Mouse (Mus musculus) liver, embryonic 11.5 days (tissue): ENCODE results near the gene Efcab9. TPM values are rescaled to one million over a fixed set of nuclear protein-coding genes. Genes with fewer than 3 reads are reported as not detected.
A peak's percentile ranks its signal among the peaks of the same experiment; 100 is the strongest.

Experiments
- ATAC-seq: fragments of 200-750 bp; cut with Nextera tagmentation; replicated peaks from 2 replicates; pipeline ENCODE4 v1.8.0; 2017; ENCODE audit warnings: moderate number of reproducible peaks, mild to moderate bottlenecking, moderate TSS enrichment, moderate library complexity; ENCODE audit not compliant: low FRiP score
- DNase-seq: peaks from one replicate; pipeline ENCODE4 v3.0.0-alpha.2; 2017; ENCODE audit warnings: low spot score
- H3K27ac ChIP-seq: fragments of 300-500 bp; sonication (generic); 2 replicates; pipeline ENCODE4 v1.5.1; 2014; ENCODE audit warnings: mild to moderate bottlenecking, low read depth, low read length, control low read depth
- H3K27me3 ChIP-seq: fragments of 300-500 bp; sonication (generic); replicated peaks from 2 replicates; pipeline ENCODE4 v1.6.1; 2014; ENCODE audit warnings: low read length, mixed read lengths; ENCODE audit not compliant: control insufficient read depth, insufficient read depth
- H3K36me3 ChIP-seq: fragments of 300-500 bp; sonication (generic); 2 replicates; pipeline ENCODE4 v1.6.1; 2014; ENCODE audit warnings: mild to moderate bottlenecking, low read length, moderate library complexity, mixed read lengths; ENCODE audit not compliant: control insufficient read depth, insufficient read depth
- H3K4me1 ChIP-seq: fragments of 300-500 bp; sonication (generic); replicated peaks from 2 replicates; pipeline ENCODE4 v1.6.1; 2014; ENCODE audit warnings: low read length, mixed read lengths; ENCODE audit not compliant: control insufficient read depth, insufficient read depth
- H3K4me2 ChIP-seq: fragments of 300-500 bp; sonication (generic); 2 replicates; pipeline ENCODE4 v1.6.1; 2014; ENCODE audit warnings: mild to moderate bottlenecking, control low read depth, moderate library complexity
- H3K4me3 ChIP-seq: fragments of 300-500 bp; sonication (generic); 2 replicates; pipeline ENCODE4 v1.5.1; 2014; ENCODE audit warnings: low read depth, low read length, control low read depth
- H3K9ac ChIP-seq: fragments of 300-500 bp; sonication (generic); 2 replicates; pipeline ENCODE4 v1.6.1; 2014; ENCODE audit warnings: low read depth, low read length, control low read depth
- H3K9me3 ChIP-seq: fragments of 300-500 bp; sonication (generic); 2 replicates; pipeline ENCODE4 v1.6.1; 2016; ENCODE audit warnings: low read length, inconsistent platforms, mixed read lengths; ENCODE audit not compliant: control insufficient read depth
- whole genome bisulfite sequencing: fragments of 180-500 bp; shearing (Covaris S2); extraction: QIAGEN DNeasy Blood & Tissue Kit; methylation state at CpG from one replicate; pipeline ENCODE4 v1.1.7; 2014; 5-methylcytosine and 5-hydroxymethylcytosine counted together
- polyA plus RNA-seq: library from polyadenylated mRNA; unstranded; fragments of >200 nt; fragmentation: Nextera tagmentation; extraction: Ambion mirVana; gene quantifications from 2 replicates; pipeline ENCODE4 v1.2.1, GENCODE M21; 2014

Gene Efcab9
- polyA plus RNA-seq, 1 experiment from 2014 or later = 0.49 TPM

DNA sequence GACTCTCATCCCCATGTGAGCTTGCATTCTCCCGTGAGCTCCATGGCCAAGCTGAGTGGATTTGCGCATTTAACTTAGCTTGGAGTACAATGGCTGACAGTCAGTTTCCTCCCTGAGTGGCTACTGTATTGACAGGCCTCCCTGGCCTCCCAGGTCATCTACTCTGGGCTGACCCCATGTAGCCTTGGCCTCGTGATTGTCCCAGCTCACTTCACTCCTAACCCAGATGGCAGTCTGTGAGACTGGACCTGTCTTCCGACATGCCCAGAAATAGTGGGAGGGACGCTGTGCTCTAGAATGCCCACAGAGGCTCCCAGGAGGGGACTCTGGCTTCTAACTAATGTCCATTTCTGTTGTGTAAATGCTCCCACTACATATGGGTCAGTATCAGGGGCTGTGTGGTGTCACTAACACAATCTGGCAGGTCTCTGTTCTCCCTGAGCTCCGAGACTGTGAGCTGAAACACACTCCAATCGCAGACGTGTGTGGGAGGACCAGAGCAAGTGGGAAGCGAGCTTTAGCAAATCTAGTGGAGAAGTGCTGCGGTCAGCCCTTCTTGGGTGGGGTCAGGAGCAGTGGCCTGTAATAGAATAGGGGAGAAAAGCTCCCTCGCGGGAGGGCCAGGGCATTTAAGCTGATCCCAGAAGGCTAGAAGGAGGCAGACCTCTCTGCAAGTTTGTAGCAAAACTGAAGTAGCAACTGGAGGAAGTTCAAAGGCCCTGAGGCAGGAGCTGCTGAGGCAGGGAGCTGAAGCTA lies 28.3 kb upstream of the Efcab9 start:
- no peaks in the 10 kb centered on the region for H3K27me3 ChIP-seq
- peaks cover 21% of the 10 kb centered on the region for H3K4me1 ChIP-seq
- WGBS = 83% methylated on average over 12 of the region's 12 CpGs
- H3K9me3 ChIP-seq = no peaks in the 10 kb centered on the region
- H3K4me3 ChIP-seq = no peak overlapping the region
- ATAC-seq (no peak), DNase-seq (no peak)
- no peak overlapping the region for H3K9ac ChIP-seq
- no peak overlapping the region for H3K4me2 ChIP-seq
- H3K27ac ChIP-seq = no peak overlapping the region
- H3K36me3 ChIP-seq = 0 out of 2 replicates have a peak, but pooled peaks cover 3% of the 10 kb centered on the region

DNA sequence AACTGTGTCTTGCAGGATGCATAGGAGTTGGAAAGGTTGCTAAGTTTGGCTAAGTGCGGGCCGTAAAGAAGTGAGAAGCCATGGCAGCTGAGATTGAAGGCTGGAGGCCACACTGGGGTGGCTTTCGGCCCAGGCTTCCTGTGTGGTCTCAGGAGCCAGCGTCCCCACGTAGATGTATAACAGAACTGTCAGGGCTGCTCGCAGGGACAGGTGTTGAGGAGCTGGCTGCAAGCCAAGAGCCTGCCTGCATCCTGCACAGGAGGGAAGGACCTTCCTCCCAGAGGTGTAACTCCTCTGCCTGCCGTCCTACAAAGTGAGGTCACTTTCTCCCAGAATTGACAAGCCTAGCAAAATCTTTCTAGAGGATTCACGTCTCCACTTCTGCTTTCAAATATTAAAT lies 26.8 kb upstream of the Efcab9 start:
- WGBS = 39% methylated on average over 8 of the region's 8 CpGs
- Histone ChIP-seq H3K4me1 (peaks cover 25% of the 10 kb centered on the region), H3K4me3 (no peak overlapping the region), H3K36me3 (0 out of 2 replicates have a peak, but pooled peaks cover 3% of the 10 kb centered on the region), H3K27ac (no peak overlapping the region), H3K9me3 (no peaks in the 10 kb centered on the region), H3K4me2 (no peak overlapping the region), H3K27me3 (no peaks in the 10 kb centered on the region), H3K9ac (no peak overlapping the region)
- no peak for DNase-seq
- ATAC-seq = no peak

GRCm38 (mm10) chr11:32558026-32558425 lies 26.1 kb upstream of the Efcab9 start:
- no peak for ATAC-seq
- DNase-seq = no peak
- Histone ChIP-seq H3K4me3 (no peak overlapping the region), H3K27ac (no peak overlapping the region), H3K4me1 (peaks cover 25% of the 10 kb centered on the region), H3K27me3 (no peaks in the 10 kb centered on the region), H3K4me2 (no peak overlapping the region), H3K36me3 (0 out of 2 replicates have a peak, but pooled peaks cover under 1% of the 10 kb centered on the region), H3K9ac (no peak overlapping the region), H3K9me3 (no peaks in the 10 kb centered on the region)
- 94% methylated on average over 4 of the region's 4 CpGs for WGBS

DNA sequence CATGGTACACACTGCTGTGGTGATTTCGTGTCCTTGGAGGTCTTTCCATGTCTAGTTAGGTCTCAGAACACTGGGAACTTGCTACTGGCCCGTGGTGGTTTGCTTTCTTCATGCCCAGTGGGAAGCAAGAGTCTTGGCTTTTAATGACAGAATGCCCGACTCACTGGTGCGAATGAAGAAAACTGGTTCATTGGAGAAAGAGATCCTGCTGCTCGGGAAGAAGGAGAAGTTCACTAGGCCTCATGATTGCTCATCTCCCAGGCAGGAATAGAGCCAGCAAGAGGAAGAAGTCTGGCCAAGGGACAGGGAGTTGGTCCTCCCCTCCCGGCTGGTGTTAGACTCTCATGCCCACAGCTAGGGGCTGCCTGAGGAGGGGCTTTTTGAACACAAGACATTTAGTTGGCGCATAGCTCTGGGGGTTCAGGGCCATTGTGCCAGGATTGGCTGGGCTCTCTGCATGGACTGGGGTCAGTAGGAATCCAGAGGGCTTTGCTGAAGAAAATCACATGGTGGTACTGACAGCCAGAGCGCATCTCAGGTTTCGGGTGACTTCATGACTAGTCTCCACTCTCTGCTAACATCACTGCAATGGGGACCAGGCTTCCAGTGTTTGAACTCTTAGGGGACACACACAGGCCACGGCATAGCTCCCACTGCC lies 24.6 kb upstream of the Efcab9 start:
- Histone ChIP-seq H3K27me3 (no peaks in the 10 kb centered on the region), H3K9ac (no peak overlapping the region), H3K27ac (no peak overlapping the region), H3K4me2 (no peak overlapping the region), H3K4me3 (no peak overlapping the region), H3K36me3 (no peaks in the 10 kb centered on the region), H3K9me3 (no peaks in the 10 kb centered on the region), H3K4me1 (peaks cover 33% of the 10 kb centered on the region)
- ATAC-seq = no peak
- 82% methylated on average over 10 of the region's 10 CpGs for WGBS
- DNase-seq = no peak

GRCm38 (mm10) chr11:32555103-32555689 lies 23.3 kb upstream of the Efcab9 start:
- ATAC-seq (no peak), DNase-seq (no peak)
- Histone ChIP-seq H3K36me3 (no peaks in the 10 kb centered on the region), H3K27ac (no peak overlapping the region), H3K4me1 (peaks cover 39% of the 10 kb centered on the region), H3K4me2 (no peak overlapping the region; the same call in 1 of the 2 replicates), H3K9me3 (no peaks in the 10 kb centered on the region), H3K4me3 (no peak overlapping the region), H3K27me3 (no peaks in the 10 kb centered on the region), H3K9ac (no peak overlapping the region)
- 88% methylated on average over 12 of the region's 12 CpGs for WGBS

- Histone ChIP-seq H3K9me3 (no peaks in the 10 kb centered on the region), H3K4me3 (no peak overlapping the region), H3K9ac (0 out of 2 replicates have a peak overlapping the region, but pooled peaks have one; percentile 25), H3K36me3 (no peaks in the 10 kb centered on the region), H3K27ac (no peak overlapping the region), H3K27me3 (no peaks in the 10 kb centered on the region), H3K4me2 (no peak overlapping the region; the same call in 1 of the 2 replicates), H3K4me1 (peaks cover 39% of the 10 kb centered on the region)
- WGBS = 57% methylated on average over 14 of the region's 14 CpGs
- DNase-seq (no peak), ATAC-seq (peak; percentile 52)
Observed at GRCm38 (mm10) chr11:32554141-32555091, 22.5 kb upstream of the Efcab9 start.

DNA sequence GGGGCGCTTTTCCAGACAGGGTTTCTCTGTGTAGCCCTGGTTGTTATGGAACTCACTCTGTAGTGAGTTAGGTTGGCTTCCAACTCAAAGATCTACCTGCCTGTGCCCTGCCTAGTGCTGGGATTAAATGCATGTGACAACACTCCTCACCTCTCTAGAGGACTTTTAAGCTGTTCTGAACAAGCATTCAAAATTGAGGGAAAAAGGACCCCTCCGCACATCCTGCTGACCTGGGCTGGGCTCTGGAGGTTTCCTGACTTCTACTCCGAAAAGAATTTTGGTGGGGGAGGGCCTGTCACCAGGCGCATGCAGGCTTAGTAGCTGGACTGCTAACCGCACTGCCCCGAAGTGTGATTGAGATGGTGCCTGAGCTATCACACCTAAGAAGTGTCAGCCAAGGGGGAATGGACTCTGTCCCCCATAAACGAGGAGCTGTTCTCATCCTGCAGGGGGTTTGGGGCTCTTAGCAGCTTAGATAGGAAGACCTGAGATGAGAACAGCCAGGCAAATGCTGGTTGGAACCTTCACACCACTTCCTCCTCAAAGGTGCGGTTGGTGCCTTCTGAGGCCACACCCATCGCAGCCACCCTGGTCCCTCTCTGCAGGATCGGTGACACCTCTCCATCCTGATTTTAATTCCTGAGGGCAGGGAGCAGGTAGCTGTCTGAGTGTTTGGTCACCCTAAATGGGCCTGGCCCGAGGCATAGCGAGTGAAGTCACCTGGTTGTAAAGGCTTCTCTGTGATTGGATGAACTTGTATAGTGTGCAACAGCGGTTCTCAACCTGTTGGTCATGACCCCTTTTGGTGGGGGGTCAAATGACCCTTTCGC lies 21.6 kb upstream of the Efcab9 start:
- Histone ChIP-seq H3K4me1 (peaks cover 39% of the 10 kb centered on the region), H3K36me3 (no peaks in the 10 kb centered on the region), H3K9me3 (no peaks in the 10 kb centered on the region), H3K4me3 (no peak overlapping the region), H3K9ac (no peak overlapping the region), H3K27ac (0 out of 2 replicates have a peak overlapping the region, but pooled peaks have one; percentile 52), H3K4me2 (no peak overlapping the region; the same call in 1 of the 2 replicates), H3K27me3 (no peaks in the 10 kb centered on the region)
- 36% methylated on average over 14 of the region's 14 CpGs for WGBS
- peak; percentile 14; the same call in 1 of the 2 replicates for ATAC-seq
- DNase-seq = no peak
